Mouse (Mus musculus) G1E (cell line): ENCODE data around the gene Maneal.

ENCODE experiments used
- CTCF ChIP-seq: IDR thresholded peaks from 2 replicates; pipeline ENCODE4 v1.5.1; 2012; ENCODE audit warnings: low read depth, low read length, inconsistent platforms, mixed read lengths
- GATA2 ChIP-seq: IDR thresholded peaks from 2 replicates; pipeline ENCODE4 v1.6.1; 2012; ENCODE audit warnings: low read depth, low read length, inconsistent platforms, borderline replicate concordance

GRCm38 (mm10) chr4:124838035-124838700 is 23.8 kb downstream of the Maneal start:
- TF ChIP-seq CTCF (no peak), GATA2 (no peak)
